Mouse (Mus musculus) hindbrain, postnatal 0 days (tissue): ENCODE measurements at regions not wholly inside any gene's neighbourhood (a gene's known extent, or its start where the extent isn't known, plus 50 kb on each side); places are given as distances from the start of the nearest gene placed in this dataset.

ENCODE experiments used
- ATAC-seq: fragments of 200-750 bp; cut with Nextera tagmentation; 2 replicates; pipeline ENCODE4 v1.8.0; 2017; ENCODE audit warnings: mild to moderate bottlenecking, moderate TSS enrichment, moderate library complexity
- DNase-seq: peaks from one replicate; pipeline ENCODE4 v3.0.0-alpha.2; 2015; ENCODE audit warnings: low spot score
- H3K27ac ChIP-seq: fragments of 300-500 bp; sonication (generic); 2 replicates; pipeline ENCODE4 v1.5.1; 2014; ENCODE audit warnings: mild to moderate bottlenecking
- H3K27me3 ChIP-seq: fragments of 300-500 bp; sonication (generic); 2 replicates; pipeline ENCODE4 v1.6.1; 2014; ENCODE audit warnings: low read length, mixed read lengths; ENCODE audit not compliant: insufficient read depth
- H3K36me3 ChIP-seq: fragments of 300-500 bp; sonication (generic); 2 replicates; pipeline ENCODE4 v1.6.1; 2014; ENCODE audit warnings: low read length, mixed read lengths; ENCODE audit not compliant: insufficient read depth
- H3K4me1 ChIP-seq: fragments of 300-500 bp; sonication (generic); 2 replicates; pipeline ENCODE4 v1.6.1; 2014; ENCODE audit warnings: antibody characterized with exemption, low read length, mixed read lengths; ENCODE audit not compliant: insufficient read depth
- H3K4me2 ChIP-seq: fragments of 300-500 bp; sonication (generic); 2 replicates; pipeline ENCODE4 v1.6.1; 2014; ENCODE audit warnings: low read depth, mild to moderate bottlenecking, low read length, moderate library complexity, mixed read lengths
- H3K4me3 ChIP-seq: fragments of 300-500 bp; sonication (generic); 2 replicates; pipeline ENCODE4 v1.5.1; 2014; ENCODE audit warnings: low read length
- H3K9ac ChIP-seq: fragments of 300-500 bp; sonication (generic); replicated peaks from 2 replicates; pipeline ENCODE4 v1.6.1; 2014; ENCODE audit warnings: mild to moderate bottlenecking, low read length, moderate library complexity, mixed read lengths
- H3K9me3 ChIP-seq: fragments of 300-500 bp; sonication (generic); 2 replicates; pipeline ENCODE4 v1.6.1; 2016; ENCODE audit warnings: low read length, mixed read lengths
- CTCF ChIP-seq: IDR thresholded peaks from 2 replicates; pipeline ENCODE4 v1.5.1; 2016; ENCODE audit warnings: antibody characterized with exemption, control low read depth, low read depth
- WGBS: fragments of 180-500 bp; shearing (Covaris S2); extraction: QIAGEN DNeasy Blood & Tissue Kit; methylation state at CpG from one replicate; pipeline ENCODE4 v1.1.7; 2014; 5-methylcytosine and 5-hydroxymethylcytosine counted together

DNA sequence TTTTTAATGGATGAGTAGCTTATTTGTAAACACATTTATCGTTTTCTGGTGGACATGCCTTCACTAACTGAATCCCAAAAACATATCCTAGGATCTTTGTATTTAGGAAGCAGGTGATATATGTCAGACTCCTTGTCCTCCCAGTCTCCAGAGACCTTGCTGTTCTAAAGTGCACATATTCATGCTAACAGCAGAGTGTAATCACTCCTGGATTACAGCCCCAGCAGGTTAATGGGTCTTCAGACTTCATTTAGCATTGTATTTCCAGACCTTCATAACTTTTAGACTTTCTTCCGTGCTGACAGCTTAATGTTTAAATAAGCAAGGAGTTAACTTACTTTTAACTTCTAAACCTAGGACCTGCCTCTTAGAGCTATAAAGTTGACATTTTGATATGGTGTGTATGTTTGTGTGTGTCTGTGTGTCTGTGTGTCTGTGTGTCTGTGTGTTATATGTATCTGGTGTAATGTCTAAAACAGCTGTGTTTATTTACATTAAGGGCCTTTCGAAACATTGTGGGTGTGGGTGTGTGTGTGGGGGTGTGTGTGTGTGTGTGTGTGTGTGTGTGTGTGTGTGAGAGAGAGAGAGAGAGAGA, 398.3 kb downstream of the Gm4340 start:
- H3K27me3 ChIP-seq, result no peaks in the 10 kb centered on the region
- H3K4me1 ChIP-seq, result no peaks in the 10 kb centered on the region
- H3K9ac ChIP-seq, result no peak overlapping the region
- no peak for TF ChIP-seq CTCF
- no peak for DNase-seq
- no peak overlapping the region for H3K4me2 ChIP-seq
- 86% methylated on average over 3 of the region's 3 CpGs for WGBS
- no peak overlapping the region for H3K4me3 ChIP-seq
- H3K9me3 ChIP-seq, result no peaks in the 10 kb centered on the region
- H3K27ac ChIP-seq, result no peak overlapping the region
- no peaks in the 10 kb centered on the region for H3K36me3 ChIP-seq
- ATAC-seq, result no peak

DNA sequence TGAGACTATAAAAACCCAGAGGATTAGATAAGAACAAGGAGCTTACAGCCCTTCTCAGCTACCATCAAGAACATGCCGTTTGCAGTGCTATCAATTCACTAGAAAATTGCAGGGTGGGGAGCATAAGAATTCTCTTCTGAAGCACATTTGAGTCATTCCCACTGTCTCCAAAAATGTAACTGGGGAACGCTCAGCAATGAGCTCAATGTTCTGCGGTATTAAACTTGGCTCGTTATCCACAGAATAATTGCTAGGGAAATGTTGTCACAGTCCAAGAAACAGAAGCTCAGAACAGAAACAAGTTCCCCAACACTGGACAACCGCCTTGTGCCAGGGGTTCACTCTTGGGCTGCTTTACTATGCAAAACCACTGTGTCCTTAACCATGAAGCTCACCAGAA, 402.1 kb downstream of the Gm4340 start:
- H3K4me1 ChIP-seq, result no peaks in the 10 kb centered on the region
- H3K27ac ChIP-seq, result no peak overlapping the region
- DNase-seq (no peak), ATAC-seq (no peak)
- H3K4me2 ChIP-seq, result no peak overlapping the region
- H3K9ac ChIP-seq, result no peak overlapping the region
- 78% methylated on average over 5 of the region's 5 CpGs for WGBS
- no peaks in the 10 kb centered on the region for H3K36me3 ChIP-seq
- no peak for TF ChIP-seq CTCF
- H3K27me3 ChIP-seq, result no peaks in the 10 kb centered on the region
- H3K9me3 ChIP-seq, result no peaks in the 10 kb centered on the region
- no peak overlapping the region for H3K4me3 ChIP-seq

DNA sequence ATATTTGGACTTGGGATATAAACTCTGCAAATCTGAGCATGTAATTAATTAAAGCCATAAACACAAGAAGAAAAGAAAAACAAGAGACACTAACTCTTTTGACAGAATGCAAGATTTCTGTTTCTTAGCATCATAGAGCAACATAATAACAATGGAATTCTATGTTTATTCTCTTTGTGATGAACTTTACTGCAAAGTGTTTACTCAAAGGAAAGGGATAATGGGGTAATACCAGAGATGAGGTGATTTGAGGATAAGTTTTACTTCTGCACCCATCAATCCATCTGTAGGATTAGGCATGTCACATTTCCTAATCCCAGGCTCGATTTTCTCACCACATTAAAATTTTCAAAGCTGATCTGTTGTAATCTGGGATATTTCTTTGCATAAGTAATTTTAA, 433.8 kb downstream of the Gm4340 start:
- 52% methylated on average over 1 of the region's 1 CpGs for WGBS
- DNase-seq (no peak), ATAC-seq (no peak)
- H3K27ac ChIP-seq, result no peak overlapping the region
- no peaks in the 10 kb centered on the region for H3K9me3 ChIP-seq
- H3K4me3 ChIP-seq, result no peak overlapping the region
- H3K27me3 ChIP-seq, result no peaks in the 10 kb centered on the region
- no peak for TF ChIP-seq CTCF
- no peak overlapping the region for H3K4me2 ChIP-seq
- no peaks in the 10 kb centered on the region for H3K36me3 ChIP-seq
- H3K9ac ChIP-seq, result no peak overlapping the region
- H3K4me1 ChIP-seq, result no peaks in the 10 kb centered on the region

DNA sequence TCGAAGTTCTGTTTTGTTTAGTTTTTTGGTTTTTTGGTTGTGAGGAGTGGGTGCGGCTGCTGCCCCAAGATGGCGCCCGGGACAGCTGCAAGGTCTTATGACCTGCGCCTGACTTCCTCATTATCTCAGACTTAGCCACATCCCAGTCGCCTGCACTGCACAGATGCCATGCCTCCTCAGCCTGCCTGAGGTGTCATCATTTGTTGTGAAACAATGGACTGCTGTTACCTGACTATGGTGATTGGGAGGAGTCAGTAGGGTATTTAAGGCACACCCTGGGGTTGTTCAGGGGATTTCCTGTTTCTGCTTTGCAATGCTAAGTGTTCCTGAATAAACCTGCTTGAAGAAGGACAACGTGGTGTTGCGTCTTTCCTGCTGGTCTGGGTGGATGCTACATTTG, 457.2 kb downstream of the Gm4340 start:
- no peak overlapping the region for H3K27ac ChIP-seq
- no peak overlapping the region for H3K4me2 ChIP-seq
- no peaks in the 10 kb centered on the region for H3K27me3 ChIP-seq
- no peaks in the 10 kb centered on the region for H3K36me3 ChIP-seq
- H3K9me3 ChIP-seq, result no peaks in the 10 kb centered on the region
- no peak for DNase-seq
- no peaks in the 10 kb centered on the region for H3K4me1 ChIP-seq
- no peak overlapping the region for H3K9ac ChIP-seq
- TF ChIP-seq CTCF, result no peak
- 87% methylated on average over 8 of the region's 8 CpGs for whole genome bisulfite sequencing
- no peak overlapping the region for H3K4me3 ChIP-seq
- ATAC-seq, result no peak

DNA sequence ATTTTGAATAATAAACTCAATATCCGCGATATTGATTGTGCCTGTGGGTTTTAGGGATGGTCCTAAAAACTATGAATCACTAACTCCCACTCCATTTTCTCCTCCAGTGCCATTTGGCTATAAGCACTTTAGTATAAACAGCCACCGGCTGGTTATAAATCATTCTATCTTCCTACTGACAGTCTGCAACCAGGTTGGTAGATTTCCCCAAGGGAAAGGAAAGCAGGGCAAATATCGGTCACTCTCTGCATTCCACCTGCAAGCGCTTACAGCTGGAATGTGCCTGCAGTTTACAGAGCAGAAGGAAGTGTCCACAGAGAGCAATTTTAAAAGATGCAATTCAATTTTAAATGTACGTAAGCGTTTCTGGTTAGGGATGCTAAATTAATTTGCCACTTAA, 466.5 kb downstream of the Gm4340 start:
- Histone ChIP-seq H3K27me3 (no peaks in the 10 kb centered on the region), H3K27ac (no peak overlapping the region), H3K36me3 (no peaks in the 10 kb centered on the region), H3K4me3 (no peak overlapping the region), H3K9ac (no peak overlapping the region), H3K4me1 (no peaks in the 10 kb centered on the region), H3K4me2 (no peak overlapping the region), H3K9me3 (no peaks in the 10 kb centered on the region)
- WGBS, result 60% methylated on average over 7 of the region's 7 CpGs
- TF ChIP-seq CTCF, result no peak
- ATAC-seq, result no peak
- peak; percentile 31 for DNase-seq

DNA sequence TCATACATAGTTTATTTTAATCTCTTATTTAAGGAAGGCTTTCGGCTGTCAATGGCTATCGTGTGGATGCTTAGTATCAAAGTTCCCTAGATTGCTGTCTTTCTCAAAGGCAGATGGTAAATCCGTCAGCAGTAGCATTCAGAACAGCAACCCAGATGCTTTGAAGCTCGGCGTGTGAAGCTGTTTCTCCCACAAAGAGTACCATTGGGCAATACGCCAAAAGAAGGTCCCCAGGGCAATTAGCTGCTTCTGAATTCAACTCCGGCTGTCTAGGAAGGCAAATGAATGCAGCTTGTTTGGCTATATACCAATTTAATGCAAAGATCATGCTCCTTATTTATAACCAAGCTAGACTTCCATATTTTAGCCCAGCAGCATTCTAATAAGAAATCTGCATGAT, 467.8 kb downstream of the Gm4340 start:
- Histone ChIP-seq H3K36me3 (no peaks in the 10 kb centered on the region), H3K9me3 (no peaks in the 10 kb centered on the region), H3K4me3 (no peak overlapping the region), H3K27ac (no peak overlapping the region), H3K4me1 (no peaks in the 10 kb centered on the region), H3K27me3 (no peaks in the 10 kb centered on the region), H3K9ac (no peak overlapping the region), H3K4me2 (peak overlapping the region; percentile 27)
- no peak for TF ChIP-seq CTCF
- peak; percentile 87 for DNase-seq
- whole genome bisulfite sequencing, result 15% methylated on average over 7 of the region's 7 CpGs
- ATAC-seq, result no peak

DNA sequence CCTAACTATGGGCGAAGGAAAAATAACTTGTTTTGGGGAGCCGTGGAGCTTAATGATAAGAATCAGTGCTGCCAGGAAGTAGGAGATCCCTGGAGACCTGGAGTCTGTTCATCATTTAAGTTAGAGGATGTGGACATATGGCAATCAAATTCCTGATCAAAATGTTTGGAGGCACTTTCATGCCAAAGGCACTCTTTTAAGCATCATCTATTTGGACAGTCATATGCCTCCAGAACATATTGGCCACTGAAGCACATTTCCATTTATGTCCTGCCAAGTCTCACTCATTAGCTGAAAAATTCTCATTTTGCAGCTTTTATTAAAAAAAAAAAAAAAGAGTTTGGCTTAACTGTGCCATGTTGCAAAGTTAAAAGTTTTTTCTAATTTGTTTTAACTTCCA, 474.4 kb downstream of the Gm4340 start:
- 65% methylated on average over 2 of the region's 2 CpGs for WGBS
- no peaks in the 10 kb centered on the region for H3K4me1 ChIP-seq
- H3K36me3 ChIP-seq, result no peaks in the 10 kb centered on the region
- no peak overlapping the region for H3K27ac ChIP-seq
- H3K4me3 ChIP-seq, result no peak overlapping the region
- no peaks in the 10 kb centered on the region for H3K27me3 ChIP-seq
- no peaks in the 10 kb centered on the region for H3K9me3 ChIP-seq
- no peak for ATAC-seq
- TF ChIP-seq CTCF, result no peak
- no peak overlapping the region for H3K9ac ChIP-seq
- no peak for DNase-seq
- no peak overlapping the region for H3K4me2 ChIP-seq
